Mouse (Mus musculus) retina, postnatal 1 day (tissue): Measurements from ENCODE around the gene Fezf1.

Experiments used
- DNase-seq: peaks from one replicate; pipeline ENCODE4 v3.0.0-alpha.2; 2012

The Fezf1 gene

GRCm38 (mm10) chr6:23248313-23249052 is at the start of gene Fezf1:
TSS of gene Fezf1 (minus strand) at chr6:23248362.
- peak; percentile 72 for DNase-seq

GRCm38 (mm10) chr6:23294685-23295084 is 46.5 kb upstream of the Fezf1 start:
- DNase-seq: no peak

DNA sequence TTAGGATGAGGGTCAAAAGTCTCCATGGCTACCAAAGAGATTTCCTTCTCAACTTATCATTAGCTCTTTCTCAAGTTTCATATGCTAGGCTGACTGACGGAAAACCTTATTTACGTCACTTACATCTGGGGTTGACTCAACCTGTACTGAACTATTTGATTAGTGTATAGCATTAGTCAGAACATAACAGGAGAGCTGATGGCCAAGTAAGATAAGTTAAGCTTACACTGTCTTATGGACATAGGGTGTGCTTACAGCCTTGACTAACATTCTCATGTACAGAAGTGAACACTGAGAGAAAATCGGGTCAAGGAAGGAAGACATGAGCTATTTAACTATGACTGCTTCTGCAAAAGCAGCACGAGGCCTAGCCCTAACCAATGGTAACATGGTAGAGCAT is 40.6 kb upstream of the Fezf1 start:
- no peak for DNase-seq

DNA sequence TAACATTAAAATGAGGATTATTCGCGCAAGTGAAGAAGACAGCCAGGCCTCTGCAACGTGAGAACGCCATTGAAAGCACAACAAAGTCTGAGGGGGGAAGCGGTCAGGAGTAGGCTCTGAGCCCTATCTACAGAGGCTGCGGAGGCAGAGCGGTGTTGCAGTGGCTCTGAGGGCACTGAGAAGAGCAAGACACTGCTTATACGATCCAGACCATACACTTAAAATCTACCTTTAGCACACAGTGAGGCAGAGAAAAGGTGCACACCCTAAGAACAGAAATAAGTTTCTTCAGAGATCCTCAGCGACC is 33.3 kb upstream of the Fezf1 start:
- no peak for DNase-seq

GRCm38 (mm10) chr6:23280811-23281513 is 32.8 kb upstream of the Fezf1 start:
- DNase-seq: peak; percentile 82

DNA sequence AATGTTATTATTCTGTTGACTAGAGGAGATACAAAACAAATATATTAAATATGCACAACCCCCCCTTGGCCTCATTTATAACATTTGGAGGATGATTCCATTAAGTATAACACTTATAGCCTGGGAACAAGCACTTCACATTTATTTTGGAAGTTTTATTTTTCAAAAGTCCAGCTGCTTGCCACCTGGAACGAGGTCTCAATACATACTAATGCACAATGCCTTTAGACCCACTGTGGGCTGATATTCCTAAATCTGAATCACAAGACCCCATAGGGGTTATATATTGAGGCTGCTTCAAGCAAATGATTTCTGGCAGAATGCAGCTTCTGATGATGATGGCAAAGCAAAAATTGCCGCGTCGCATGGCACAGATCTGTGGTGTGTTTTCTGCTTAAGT is 25.3 kb upstream of the Fezf1 start:
- DNase-seq: no peak

GRCm38 (mm10) chr6:23272979-23273378 is 24.8 kb upstream of the Fezf1 start:
- DNase-seq: peak; percentile 62

GRCm38 (mm10) chr6:23272542-23272941 is 24.4 kb upstream of the Fezf1 start:
- no peak for DNase-seq

DNA sequence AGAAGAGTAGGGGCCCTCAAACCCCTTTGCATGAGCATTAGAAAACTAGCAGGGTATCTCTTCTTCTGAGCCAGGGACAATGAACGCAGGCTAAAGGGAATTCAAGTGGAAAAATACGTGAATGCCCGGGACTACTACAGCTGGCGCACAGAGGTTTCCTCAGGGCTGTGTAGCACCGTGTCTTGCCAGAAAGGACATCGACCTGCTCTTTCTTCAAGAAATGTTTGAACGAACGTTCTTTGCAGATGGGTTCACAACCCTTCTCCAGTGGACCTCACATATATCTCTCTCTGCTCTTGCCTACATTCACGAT is 12.5 kb upstream of the Fezf1 start:
- no peak for DNase-seq

DNA sequence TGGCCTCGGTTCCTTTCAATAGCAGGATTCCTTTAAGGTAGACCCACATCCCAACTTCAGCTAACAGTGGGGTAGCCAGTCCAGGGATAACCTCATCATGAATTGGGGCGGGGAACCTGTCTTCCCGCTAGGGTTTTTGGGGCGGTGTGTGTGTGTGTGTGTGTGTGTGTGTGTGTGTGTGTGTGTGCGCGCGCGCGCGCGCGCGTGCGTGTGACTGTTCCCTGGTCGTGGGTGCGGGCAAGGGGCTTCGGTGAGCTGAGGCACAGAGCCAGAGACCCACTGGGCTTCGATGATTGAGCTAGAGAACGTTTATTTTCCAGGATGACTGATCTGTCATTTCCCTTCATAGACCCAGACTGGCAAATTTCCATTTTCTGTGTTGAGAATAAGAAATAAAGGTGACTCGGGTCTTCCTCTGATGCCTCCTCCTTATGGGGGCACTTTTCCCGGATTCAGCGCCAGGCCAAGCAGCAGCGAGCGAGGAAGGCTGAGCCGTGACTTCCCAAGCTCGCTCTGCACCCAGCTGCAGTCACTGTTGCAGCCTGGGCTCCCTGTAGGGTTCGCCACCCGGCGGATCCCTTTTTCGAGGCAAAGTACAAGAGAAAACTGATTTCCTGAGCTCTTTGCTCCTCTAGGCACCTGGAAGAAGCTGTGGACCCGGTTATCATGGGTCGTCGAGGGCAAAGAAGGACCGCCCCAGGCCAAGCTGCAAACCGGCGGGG is 12.0 kb upstream of the Fezf1 start:
- DNase-seq: peak; percentile 48

- DNase-seq: no peak
These were observed 9.8 kb upstream of the Fezf1 start for GRCm38 (mm10) chr6:23257981-23258380.

GRCm38 (mm10) chr6:23255161-23255560 is 7.0 kb upstream of the Fezf1 start:
- no peak for DNase-seq

GRCm38 (mm10) chr6:23254644-23255043 is 6.5 kb upstream of the Fezf1 start:
- peak; percentile 18 for DNase-seq

DNA sequence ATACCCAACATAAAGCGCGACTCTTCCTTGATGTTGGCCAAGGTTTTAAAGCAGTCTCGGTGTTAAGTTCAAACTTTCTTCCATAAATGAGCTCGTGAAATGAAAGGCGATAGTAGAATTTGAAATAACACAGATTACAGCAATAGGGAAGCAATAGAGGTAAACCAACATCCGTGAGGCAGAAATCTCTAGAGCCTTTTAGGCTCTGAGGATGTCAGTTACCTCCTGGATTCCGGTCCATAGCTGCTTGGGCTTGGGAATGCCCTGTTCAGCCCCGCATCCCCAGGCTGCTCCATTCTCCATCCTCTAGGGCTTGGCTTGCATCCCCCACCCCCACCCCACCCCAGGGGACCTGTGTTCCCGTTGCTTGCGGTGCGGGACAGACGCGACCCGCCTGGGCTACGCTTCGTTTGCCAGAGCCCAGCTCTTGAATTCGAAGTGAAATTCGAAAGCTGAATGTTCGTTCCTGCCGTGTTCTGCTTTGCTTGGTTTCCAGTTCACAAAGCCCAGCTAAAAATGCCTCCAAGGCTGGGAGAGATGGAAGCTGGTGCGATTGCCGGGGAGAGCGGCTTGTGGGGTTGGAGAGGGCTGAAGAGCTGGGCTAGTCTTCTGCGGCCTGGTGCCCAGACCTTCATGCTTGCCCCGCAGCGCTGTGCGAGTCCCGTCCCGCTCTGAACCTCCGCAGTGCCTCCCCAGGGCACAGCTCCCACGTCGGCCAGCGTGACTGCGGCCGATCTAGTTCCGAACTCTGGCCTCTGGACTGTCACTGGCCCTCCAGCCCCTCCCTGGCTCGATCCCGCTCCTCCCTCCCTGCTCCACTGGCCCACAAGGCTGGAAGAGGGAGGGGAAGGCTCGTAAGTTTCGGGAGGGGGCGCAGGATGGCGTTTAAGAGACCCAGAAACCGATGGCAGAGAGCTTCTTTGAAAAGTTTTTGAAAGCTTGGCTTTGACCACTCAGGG is 5.5 kb upstream of the Fezf1 start:
- DNase-seq: peak; percentile 56

- DNase-seq: peak; percentile 58
These were observed 4.3 kb upstream of the Fezf1 start for GRCm38 (mm10) chr6:23252196-23253135.

- DNase-seq: no peak
These were observed 3.3 kb upstream of the Fezf1 start for GRCm38 (mm10) chr6:23251431-23251830.

GRCm38 (mm10) chr6:23250288-23250955 is 2.3 kb upstream of the Fezf1 start:
- DNase-seq: peak; percentile 27

- peak; percentile 74 for DNase-seq
These were observed 1.6 kb upstream of the Fezf1 start for GRCm38 (mm10) chr6:23249616-23250287.

DNA sequence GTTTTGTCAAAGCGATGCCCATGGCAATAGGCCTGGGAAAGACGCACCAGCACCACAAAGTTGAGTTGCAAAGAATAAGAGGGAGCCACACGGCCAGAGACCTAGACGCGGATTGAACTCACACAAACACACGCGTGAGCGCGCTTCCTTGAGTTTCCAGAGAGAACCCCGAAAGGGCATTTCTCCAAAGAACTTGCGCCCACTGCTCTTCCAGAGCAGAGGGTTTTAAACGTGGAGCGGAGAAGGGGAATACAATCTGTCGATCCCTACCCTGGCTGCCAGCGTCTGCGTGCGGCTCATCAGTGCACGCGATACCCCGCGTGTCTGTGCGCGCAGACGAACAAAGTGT is 865 bp upstream of the Fezf1 start:
- DNase-seq: peak; percentile 53

GRCm38 (mm10) chr6:23247512-23248312 is 450 bp downstream of the Fezf1 start:
- peak; percentile 59 for DNase-seq
